Mouse (Mus musculus) liver, adult 2 months (tissue): ENCODE results near the gene Emd.

Source experiments
- CTCF ChIP-seq: fragments of 200-500 bp; IDR thresholded peaks from 2 replicates; pipeline ENCODE4 v1.5.1; 2011; ENCODE audit warnings: low read depth, low read length, control low read depth
- POLR2A ChIP-seq: fragments of 200-500 bp; IDR thresholded peaks from 2 replicates; pipeline ENCODE4 v1.6.1; 2011; ENCODE audit warnings: low read length, control low read depth; ENCODE audit not compliant: insufficient read depth; ENCODE audit errors: extremely low read depth

GRCm38 (mm10) chrX:74219449-74219848 is 35.0 kb upstream of the Emd start:
- no peak for TF ChIP-seq CTCF
- no peak for TF ChIP-seq POLR2A
